15 mouse cellular contexts compared by ENCODE assay signal in the genomic region with DNA sequence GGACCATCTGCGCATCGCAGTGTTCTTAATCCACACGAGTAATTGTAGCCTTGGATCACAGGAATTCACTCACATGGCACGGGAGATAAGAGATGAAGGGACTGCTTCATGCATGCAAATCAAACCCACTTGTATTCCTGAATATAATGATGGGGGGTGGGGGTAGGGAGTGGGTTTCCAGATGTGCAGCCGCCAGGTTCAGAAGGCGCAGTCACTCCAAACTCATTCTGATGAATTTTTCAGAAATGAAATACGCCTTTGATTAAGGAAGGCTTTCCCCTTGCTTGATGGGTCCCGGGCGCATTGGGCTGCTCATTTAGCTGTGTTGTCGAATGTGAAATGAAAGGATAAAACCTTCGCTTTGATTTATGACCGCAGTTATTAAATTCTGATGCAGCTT.
DNase-seq lines count a peak whose midpoint lies in the region; ATAC-seq and TF ChIP-seq lines count a peak whose summit lies in the region.
"Had no signal": no experiment of that assay in that cellular context is flagged by ENCODE, and none has a peak within 500 bp of the region (broad histone marks: within the 10 kb centered on the region; RNA-seq: fewer than 3 reads in every experiment).

No protein-coding gene starts in this region.

- peak; percentile 53; the same call in 1 of the 2 replicates for ATAC-seq in forebrain, embryonic 13.5 days
- ATAC-seq in forebrain, embryonic 12.5 days (ENCODE audit: low FRiP score) = no peak
- peak; percentile 57; the same call in 1 of the 2 replicates for ATAC-seq in forebrain, embryonic 16.5 days
- ATAC-seq: Patski had no signal

- no peaks in the 10 kb centered on the region for H3K36me3 ChIP-seq in forebrain, embryonic 13.5 days (ENCODE audit: poor library complexity, severe bottlenecking)
- no peaks in the 10 kb centered on the region for H3K36me3 ChIP-seq in forebrain, embryonic 12.5 days (replicated peaks)
- H3K36me3 ChIP-seq in forebrain, embryonic 16.5 days (ENCODE audit: control insufficient read depth, insufficient read depth) = no peaks in the 10 kb centered on the region

- TF ChIP-seq POLR2A in brain, embryonic 14.5 days (IDR thresholded peaks at IDR 0.05; ENCODE audit: borderline replicate concordance, extremely low read depth, insufficient read depth, insufficient read length, poor library complexity, severe bottlenecking) = no peak

- no peak overlapping the region for H3K4me2 ChIP-seq in forebrain, embryonic 13.5 days
- no peak overlapping the region for H3K4me2 ChIP-seq in forebrain, embryonic 12.5 days
- no peak overlapping the region for H3K4me2 ChIP-seq in forebrain, embryonic 16.5 days (ENCODE audit: low read length)
- H3K4me2 ChIP-seq: liver, embryonic 11.5 days; lung, embryonic 14.5 days had no signal

- no peaks in the 10 kb centered on the region for H3K4me1 ChIP-seq in forebrain, embryonic 13.5 days
- H3K4me1 ChIP-seq in forebrain, embryonic 12.5 days = no peaks in the 10 kb centered on the region
- H3K4me1 ChIP-seq in forebrain, embryonic 16.5 days (replicated peaks; ENCODE audit: control insufficient read depth, insufficient read depth, low read length) = no peaks in the 10 kb centered on the region

- no peak overlapping the region for H3K9ac ChIP-seq in forebrain, embryonic 13.5 days
- no peak overlapping the region for H3K9ac ChIP-seq in forebrain, embryonic 12.5 days
- no peak overlapping the region for H3K9ac ChIP-seq in forebrain, embryonic 16.5 days (replicated peaks; ENCODE audit: low read depth, low read length)
- H3K9ac ChIP-seq: lung, embryonic 14.5 days had no signal

- 88% methylated on average over 12 of the region's 12 CpGs for WGBS in forebrain, embryonic 13.5 days
- WGBS in forebrain, embryonic 12.5 days = 78% methylated on average over 12 of the region's 12 CpGs
- WGBS in forebrain, embryonic 16.5 days = 81% methylated on average over 12 of the region's 12 CpGs

- no peak for TF ChIP-seq CTCF in brain, embryonic 14.5 days (IDR thresholded peaks at IDR 0.05; ENCODE audit: borderline replicate concordance, extremely low read depth, insufficient read depth, insufficient read length)
- TF ChIP-seq CTCF in left cerebral cortex, adult 2 months (IDR thresholded peaks at IDR 0.05) = no peak

- no peak overlapping the region for H3K4me3 ChIP-seq in forebrain, embryonic 13.5 days
- no peak overlapping the region for H3K4me3 ChIP-seq in forebrain, embryonic 12.5 days (replicated peaks)
- H3K4me3 ChIP-seq in forebrain, embryonic 16.5 days (replicated peaks; ENCODE audit: low read length) = no peak overlapping the region
- no peak overlapping the region for H3K4me3 ChIP-seq in left cerebral cortex, adult 2 months

- peaks cover 5% of the 10 kb centered on the region; the same call in 1 of the 2 replicates for H3K9me3 ChIP-seq in forebrain, embryonic 13.5 days (replicated peaks)
- no peaks in the 10 kb centered on the region; the same call in 1 of the 2 replicates for H3K9me3 ChIP-seq in forebrain, embryonic 12.5 days
- peaks cover 4% of the 10 kb centered on the region; the same call in 1 of the 2 replicates for H3K9me3 ChIP-seq in forebrain, embryonic 16.5 days (ENCODE audit: control insufficient read depth, low read length)

- H3K27me3 ChIP-seq in forebrain, embryonic 13.5 days = no peaks in the 10 kb centered on the region
- no peaks in the 10 kb centered on the region for H3K27me3 ChIP-seq in forebrain, embryonic 12.5 days
- H3K27me3 ChIP-seq in forebrain, embryonic 16.5 days (replicated peaks; ENCODE audit: control insufficient read depth, insufficient read depth, low read length) = no peaks in the 10 kb centered on the region
- H3K27me3 ChIP-seq: Patski had no signal

- intact Hi-C loops in left cerebral cortex, adult 2 months (cut with DNase I) = no loop called here

- peak overlapping the region; percentile 75 for H3K27ac ChIP-seq in forebrain, embryonic 13.5 days
- H3K27ac ChIP-seq in forebrain, embryonic 12.5 days = no peak overlapping the region
- H3K27ac ChIP-seq in forebrain, embryonic 16.5 days (ENCODE audit: low read length) = no peak overlapping the region
- H3K27ac ChIP-seq in left cerebral cortex, adult 2 months = no peak overlapping the region
- H3K27ac ChIP-seq: macrophage; stomach, postnatal 0 days had no signal

- DNase-seq in brain, embryonic 14.5 days (ENCODE audit: low read depth) = peak; percentile 79
- DNase-seq in mesoderm, embryonic 11.5 days (ENCODE audit: low read depth, low spot score) = peak; percentile 32
- DNase-seq in adrenal gland, adult 2 months = no peak
- DNase-seq in left cerebral cortex, adult 2 months (ENCODE audit: extremely low spot score in 1 of 2, low spot score in 2 of 2) = no peak
- DNase-seq in left cerebral cortex, adult 18-20 months (ENCODE audit: low spot score in 2 of 2) = no peak
- DNase-seq: heart, adult 18-20 months; lung, embryonic 14.5 days; thymus, postnatal 14 days had no signal

Comparison
In these comparisons a context has a peak if more than half of its experiments do, and no peak if none do; other contexts are left out.
1. DNase-seq: peak in brain, embryonic 14.5 days (single experiment) and mesoderm, embryonic 11.5 days (single experiment); none in adrenal gland, adult 2 months (single experiment), left cerebral cortex, adult 2 months (0 of 2) and left cerebral cortex, adult 18-20 months (0 of 2).